Mouse (Mus musculus): ENCODE measurements at regions not wholly inside any gene's neighbourhood (a gene's known extent, or its start where the extent isn't known, plus 50 kb on each side); places are given as distances from the start of the nearest gene placed in this dataset.

GRCm38 (mm10) chr10:117553211-117554186 lies 75.8 kb upstream of the Cpm start:
- TF ChIP-seq GATA4 (IDR thresholded peaks at IDR 0.05; ENCODE audit: insufficient replicate concordance, low read length): no peak

GRCm38 (mm10) chr10:117552049-117552652 lies 77.1 kb upstream of the Cpm start:
- no peak for TF ChIP-seq GATA4 (IDR thresholded peaks at IDR 0.05; ENCODE audit: insufficient replicate concordance, low read length)

DNA sequence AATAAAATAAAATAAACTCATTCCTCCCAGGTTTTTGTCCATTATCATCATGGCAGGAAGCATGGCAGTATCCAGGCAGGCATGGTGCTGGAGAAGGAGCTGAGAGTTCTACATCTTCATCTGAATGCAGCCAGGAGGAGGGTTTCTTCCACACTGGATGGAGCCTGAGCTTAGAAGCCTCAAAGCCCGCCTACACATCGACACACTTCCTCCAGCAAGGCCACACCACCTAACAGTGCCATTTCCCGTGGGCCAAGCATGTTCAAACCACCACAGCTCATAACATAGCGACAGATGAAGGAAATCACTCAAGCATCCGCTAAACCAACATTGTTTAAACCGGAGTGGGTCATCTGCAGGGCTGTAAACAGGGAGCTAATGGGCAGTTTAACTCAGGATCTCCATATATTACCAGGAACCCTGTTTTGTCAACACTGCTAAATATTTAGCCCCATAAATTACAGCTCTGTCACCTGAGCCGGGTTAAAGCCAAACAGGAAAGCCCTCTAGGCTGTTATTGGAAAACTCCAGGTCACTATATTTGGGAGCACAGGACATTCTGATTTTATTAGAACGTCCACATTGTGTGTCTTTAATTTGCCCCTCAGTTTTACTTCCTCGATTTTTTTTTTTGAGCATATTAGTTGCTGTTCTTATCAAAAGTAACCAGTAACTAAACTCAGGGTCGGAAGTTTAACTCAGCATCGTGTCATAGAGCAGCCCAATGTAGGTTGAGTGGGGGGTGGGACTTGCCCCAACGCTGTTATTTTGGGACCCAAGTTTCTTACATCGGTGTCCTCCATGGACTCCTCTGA lies 77.9 kb upstream of the Cpm start:
- no peak for TF ChIP-seq GATA4 (IDR thresholded peaks at IDR 0.05; ENCODE audit: insufficient replicate concordance, low read length)

DNA sequence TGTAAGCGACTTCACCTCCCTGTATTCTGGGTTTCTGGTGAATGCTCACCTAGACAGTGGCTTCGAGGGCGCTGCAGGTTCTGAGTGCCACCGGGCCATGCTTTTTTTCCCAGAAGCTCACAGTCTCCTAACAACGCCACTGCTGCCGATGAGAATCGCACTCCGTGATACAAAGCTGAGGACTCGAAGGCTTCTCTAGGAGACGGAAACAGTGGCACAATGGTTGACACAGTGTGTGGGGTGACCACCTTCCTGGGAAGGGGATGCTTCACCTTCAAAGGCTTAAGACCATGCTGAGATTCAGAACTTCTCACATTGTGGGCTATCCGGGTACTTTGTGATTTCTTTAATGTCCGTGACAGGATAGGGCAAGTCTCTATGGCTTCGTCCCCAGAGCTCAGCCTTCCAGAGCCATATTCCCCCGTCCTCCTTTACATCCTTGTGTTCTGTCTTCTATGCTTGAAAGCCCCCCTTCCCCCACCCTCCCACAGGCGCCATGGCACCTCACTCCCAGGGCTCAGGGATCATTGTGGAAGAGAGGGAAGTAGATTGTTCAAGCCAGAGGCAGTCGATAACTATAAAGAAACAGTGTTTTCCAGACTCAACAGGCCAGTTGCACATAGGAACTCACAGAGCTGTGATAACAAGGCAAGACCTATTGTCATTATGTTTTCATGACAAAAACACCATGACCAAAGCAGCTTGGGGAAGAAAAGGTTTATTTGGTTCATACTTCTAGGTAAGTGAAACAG lies 79.3 kb upstream of the Cpm start:
- no peak for TF ChIP-seq GATA4 (IDR thresholded peaks at IDR 0.05; ENCODE audit: insufficient replicate concordance, low read length)

DNA sequence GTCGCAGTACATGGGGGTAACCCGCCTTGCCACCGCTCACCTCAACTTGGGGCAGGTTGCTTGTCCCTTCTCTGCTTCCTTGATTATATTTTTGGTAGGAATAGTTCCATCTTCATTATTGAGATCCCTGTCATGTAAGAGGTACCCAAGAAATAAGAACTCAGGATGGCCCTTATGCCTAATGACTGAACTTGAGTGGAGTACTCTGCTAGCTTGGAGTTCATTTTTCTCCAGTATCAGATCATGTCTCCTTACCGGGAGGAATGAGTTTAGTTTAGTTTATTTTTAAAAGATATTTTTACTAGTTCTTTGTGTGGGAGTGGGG lies 79.8 kb upstream of the Cpm start:
- TF ChIP-seq GATA4 (IDR thresholded peaks at IDR 0.05; ENCODE audit: insufficient replicate concordance, low read length): no peak

DNA sequence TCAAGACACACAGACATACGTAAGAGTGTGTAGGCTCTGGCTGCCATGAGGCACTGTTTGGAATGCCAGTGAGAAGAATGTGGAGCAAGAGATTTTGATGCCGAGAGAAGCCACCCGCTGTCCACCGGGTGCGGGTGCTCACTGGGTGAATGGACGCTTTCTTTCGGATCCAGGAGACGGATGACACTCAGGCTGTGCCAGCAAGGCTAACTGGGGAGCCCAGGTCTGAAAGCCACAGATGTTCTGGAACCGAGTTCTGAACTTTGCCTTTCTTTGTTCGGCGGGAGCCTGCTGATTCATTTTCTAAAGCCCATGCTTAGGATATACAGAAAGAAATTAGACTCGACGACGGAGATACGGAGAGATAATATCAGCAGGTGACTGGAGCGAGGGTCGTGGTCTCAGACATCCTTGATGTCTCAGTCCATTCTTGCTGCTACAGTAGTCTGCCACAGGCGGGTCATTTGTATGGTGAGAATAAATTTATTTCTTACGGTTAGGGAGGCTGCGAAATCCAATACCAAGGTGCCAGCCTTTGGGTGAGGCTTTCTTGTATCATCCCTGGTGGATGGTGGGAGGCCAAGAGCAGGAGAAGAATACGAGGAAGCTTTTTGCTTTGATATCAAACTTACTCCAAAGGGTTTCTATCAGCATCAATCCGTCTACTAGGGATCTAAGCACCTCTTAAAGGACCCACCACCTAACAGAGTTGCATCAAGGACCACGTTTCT lies 80.4 kb upstream of the Cpm start:
- TF ChIP-seq GATA4 (IDR thresholded peaks at IDR 0.05; ENCODE audit: insufficient replicate concordance, low read length): no peak

GRCm38 (mm10) chr10:117548262-117548661 lies 81.0 kb upstream of the Cpm start:
- TF ChIP-seq GATA4 (IDR thresholded peaks at IDR 0.05; ENCODE audit: insufficient replicate concordance, low read length): no peak

- no peak for TF ChIP-seq GATA4 (IDR thresholded peaks at IDR 0.05; ENCODE audit: insufficient replicate concordance, low read length)
Measured at GRCm38 (mm10) chr10:117547275-117547674, 82.0 kb upstream of the Cpm start.

GRCm38 (mm10) chr10:117545842-117546631 lies 83.3 kb upstream of the Cpm start:
- TF ChIP-seq GATA4 (IDR thresholded peaks at IDR 0.05; ENCODE audit: insufficient replicate concordance, low read length): no peak

DNA sequence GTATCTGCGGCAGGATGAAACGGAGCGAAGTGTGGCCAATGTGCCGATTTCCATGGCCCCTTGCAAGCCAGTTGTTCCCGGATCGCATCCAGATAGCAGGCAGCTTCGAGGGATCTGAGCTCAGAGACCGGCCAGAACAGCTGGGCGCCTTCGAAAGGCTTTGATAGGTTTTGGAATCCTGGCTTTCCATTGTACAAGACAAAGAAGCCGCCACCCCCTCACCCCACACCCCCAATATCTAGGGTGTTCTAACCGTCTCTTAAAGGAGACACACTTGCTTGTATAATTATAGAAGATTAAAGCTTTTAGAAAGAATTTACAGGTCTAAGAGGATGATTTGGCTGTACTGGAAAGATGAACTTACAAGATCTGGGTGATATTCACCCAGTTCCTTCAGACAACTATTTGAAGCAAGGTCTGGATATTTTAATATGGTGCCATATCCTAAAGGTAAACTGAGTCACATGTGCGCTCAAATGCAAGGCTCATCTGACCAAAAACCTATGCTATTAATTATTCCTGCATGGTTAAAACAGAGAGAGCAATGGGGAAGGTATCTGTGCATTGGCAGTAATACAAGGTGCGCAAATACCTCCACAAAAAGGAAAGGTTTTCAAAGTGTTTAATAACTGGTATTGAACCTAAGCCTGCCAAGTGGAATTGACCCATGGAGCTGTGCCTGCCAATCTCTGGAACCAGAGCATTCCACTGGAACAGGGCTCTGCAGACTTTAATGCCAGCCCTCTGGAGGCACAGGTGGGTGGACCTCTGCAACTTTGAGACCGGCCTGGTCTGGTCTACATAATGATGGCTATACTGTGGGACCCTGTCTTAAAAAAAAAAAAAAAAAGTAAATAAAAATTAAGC lies 84.4 kb upstream of the Cpm start:
- no peak for TF ChIP-seq GATA4 (IDR thresholded peaks at IDR 0.05; ENCODE audit: insufficient replicate concordance, low read length)

DNA sequence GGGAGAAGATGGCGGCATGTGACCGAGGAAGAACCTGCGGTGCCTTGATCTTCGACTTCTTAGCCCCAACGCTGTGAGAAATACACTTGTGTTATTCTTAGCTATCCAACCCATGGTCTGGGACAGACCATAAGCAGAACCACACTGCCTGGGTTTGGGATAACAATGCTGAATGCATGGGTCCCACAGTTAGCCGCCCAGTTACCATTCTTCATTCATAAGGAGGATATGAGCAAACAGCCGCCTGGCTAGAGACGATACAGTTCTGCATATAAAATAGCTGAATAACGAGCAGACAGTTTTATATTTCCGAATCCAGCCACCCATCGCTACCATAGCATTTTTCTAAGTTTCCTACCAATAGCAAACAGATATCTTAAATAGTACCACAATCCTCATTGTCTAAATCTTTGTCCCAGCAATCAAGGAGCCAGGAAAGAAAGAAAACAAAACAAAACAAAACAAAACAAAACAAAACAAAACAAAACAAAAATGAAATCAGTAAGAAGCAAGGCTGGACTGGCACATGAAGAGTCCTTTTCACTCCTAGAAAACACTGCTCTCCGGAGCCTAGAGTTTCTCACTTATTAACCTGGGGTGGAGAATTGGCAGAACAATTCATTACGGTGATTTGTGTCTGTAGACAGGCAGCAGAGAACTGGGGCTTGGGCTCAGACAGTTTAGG lies 85.2 kb upstream of the Cpm start:
- no peak for TF ChIP-seq GATA4 (IDR thresholded peaks at IDR 0.05; ENCODE audit: insufficient replicate concordance, low read length)

- TF ChIP-seq GATA4 (IDR thresholded peaks at IDR 0.05; ENCODE audit: insufficient replicate concordance, low read length): no peak
Measured at GRCm38 (mm10) chr10:117543696-117543950, 85.7 kb upstream of the Cpm start.

Data from liver, adult (tissue).